Mouse (Mus musculus): ENCODE measurements around the gene Ociad2.

DNA sequence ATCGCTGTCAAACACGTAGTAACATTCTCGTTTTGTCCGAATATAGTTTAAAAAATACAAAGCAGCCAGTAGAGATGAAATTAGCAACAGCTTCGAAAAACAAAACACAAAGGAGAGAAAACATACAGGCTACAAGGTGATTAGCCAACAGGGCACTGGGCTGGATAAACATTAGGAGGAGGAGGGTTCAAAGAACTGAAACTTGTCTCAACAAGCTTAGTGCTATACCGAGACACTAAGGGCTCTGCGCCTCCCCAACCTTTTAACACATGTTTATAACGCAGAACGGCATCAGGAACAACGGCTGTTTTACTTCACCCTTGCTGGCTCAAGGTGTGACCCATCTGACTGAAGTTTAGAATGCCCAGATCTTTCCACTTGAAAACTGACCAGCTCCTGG, 61.6 kb downstream of the Ociad2 start:
- no peak for TF ChIP-seq GATA1 (IDR thresholded peaks at IDR 0.05; ENCODE audit: low read length)
- no peak for TF ChIP-seq TAL1 (IDR thresholded peaks at IDR 0.05; ENCODE audit: low read length)
